Comparison of ENCODE assay signal across 10 mouse cellular contexts in genomic region chr9:123845120-123845519, GRCm38 (mm10). TPM values are rescaled to one million over a fixed set of nuclear protein-coding genes. Genes with fewer than 3 reads are reported as not detected.
DNase-seq lines count a peak whose midpoint lies in the region; ATAC-seq and TF ChIP-seq lines count a peak whose summit lies in the region.
"Had no signal": no experiment of that assay in that cellular context is flagged by ENCODE, and none has a peak within 500 bp of the region (broad histone marks: within the 10 kb centered on the region; RNA-seq: fewer than 3 reads in every experiment).

No protein-coding gene starts in this region.

- no peak overlapping the region for H3K4me3 ChIP-seq in layer of hippocampus, adult 2 months
- H3K4me3 ChIP-seq in bone marrow, adult 2 months (replicated peaks; ENCODE audit: control insufficient read depth, low read depth, low read length) = no peak overlapping the region
- H3K4me3 ChIP-seq in heart, embryonic 15.5 days = no peak overlapping the region
- H3K4me3 ChIP-seq in megakaryocyte, embryonic 14.5 days (replicated peaks) = peak overlapping the region; percentile 86

- TF ChIP-seq POLR2A in bone marrow, adult 2 months (IDR thresholded peaks at IDR 0.05; ENCODE audit: borderline replicate concordance, control insufficient read depth, low read depth, low read length) = no peak

- no peak for DNase-seq in layer of hippocampus, adult 2 months (ENCODE audit: low spot score in 2 of 2)
- DNase-seq in layer of hippocampus, postnatal 10 days (ENCODE audit: low spot score in 2 of 2) = no peak
- no peak for DNase-seq in layer of hippocampus, postnatal 25 days (ENCODE audit: extremely low spot score in 1 of 2, low spot score in 1 of 2)
- no peak for DNase-seq in left cerebral cortex, postnatal 10 days (ENCODE audit: extremely low spot score in 1 of 2, low spot score in 2 of 2)
- DNase-seq in layer of hippocampus, adult 9-11 months = no peak

- H3K9me3 ChIP-seq in heart, embryonic 15.5 days (replicated peaks) = no peaks in the 10 kb centered on the region
- H3K9me3 ChIP-seq in megakaryocyte, embryonic 14.5 days = no peaks in the 10 kb centered on the region

- peak overlapping the region; percentile 12 for H3K27ac ChIP-seq in layer of hippocampus, adult 2 months
- peak overlapping the region; percentile 43; the same call in 1 of the 2 replicates for H3K27ac ChIP-seq in bone marrow, adult 2 months (ENCODE audit: control insufficient read depth, insufficient read depth, low read depth, low read length, poor library complexity)
- peak overlapping the region; percentile 94 for H3K27ac ChIP-seq in heart, embryonic 15.5 days

- intact Hi-C loops in left cerebral cortex, postnatal 10 days (cut with DNase I) = no loop called here

- peak; percentile 53 for TF ChIP-seq CTCF in layer of hippocampus, adult 2 months (conservative IDR thresholded peaks at IDR 0.05)
- no peak for TF ChIP-seq CTCF in bone marrow, adult 2 months (IDR thresholded peaks at IDR 0.05; ENCODE audit: control insufficient read depth, insufficient read depth, low read length)

- peak overlapping the region; percentile 40 for H3K4me2 ChIP-seq in heart, embryonic 15.5 days

- peak; percentile 86 for ATAC-seq in heart, embryonic 15.5 days (replicated peaks; ENCODE audit: insufficient number of reproducible peaks, insufficient read depth, low FRiP score, low read depth)

- H3K36me3 ChIP-seq in heart, embryonic 15.5 days = peaks cover 24% of the 10 kb centered on the region
- H3K36me3 ChIP-seq in megakaryocyte, embryonic 14.5 days (replicated peaks; ENCODE audit: low read length) = peaks cover 73% of the 10 kb centered on the region

- H3K27me3 ChIP-seq in heart, embryonic 15.5 days = no peaks in the 10 kb centered on the region
- no peaks in the 10 kb centered on the region for H3K27me3 ChIP-seq in megakaryocyte, embryonic 14.5 days (replicated peaks)

- no peak overlapping the region for H3K9ac ChIP-seq in heart, embryonic 15.5 days

- WGBS in bone marrow, adult 2 months = 19% methylated on average over 3 of the region's 3 CpGs
- WGBS in heart, embryonic 15.5 days = 13% methylated on average over 3 of the region's 3 CpGs

- H3K4me1 ChIP-seq in bone marrow, adult 2 months (ENCODE audit: control insufficient read depth, insufficient read depth, low read length) = peaks cover under 1% of the 10 kb centered on the region; the same call in 1 of the 2 replicates
- peaks cover 42% of the 10 kb centered on the region for H3K4me1 ChIP-seq in heart, embryonic 15.5 days (replicated peaks)
- peaks cover 83% of the 10 kb centered on the region for H3K4me1 ChIP-seq in megakaryocyte, embryonic 14.5 days

RNA-seq across cellular contexts. Expression of gene Fyco1, which starts 6.6 kb away (rescaled TPM):
- 10 to 100 TPM; 44.7 to 49.6 TPM for total RNA-seq in layer of hippocampus, adult 2 months (2021)
- total RNA-seq in layer of hippocampus, postnatal 10 days (2021) = 10 to 100 TPM; 18.6 to 25.1 TPM
- polyA plus RNA-seq in bone marrow, adult 2 months (2011; ENCODE audit: insufficient read depth, insufficient read length, low replicate concordance, missing spikeins) = 5.2 and 12.2 TPM in 2 replicates
- polyA plus RNA-seq in heart, embryonic 15.5 days (2015; fragmentation: Nextera tagmentation; extraction: Ambion mirVana) = 30.9 and 33.4 TPM in 2 replicates
- polyA plus RNA-seq in megakaryocyte, embryonic 14.5 days (2012; ENCODE audit: insufficient read depth, low replicate concordance) = 1.9 and 5.3 TPM in 2 replicates
- total RNA-seq in layer of hippocampus, postnatal 25 days (2021) = 10 to 100 TPM; 34.4 to 44.5 TPM
- total RNA-seq in left cerebral cortex, postnatal 10 days (2021) = 10 to 100 TPM; 20.5 to 21.1 TPM

RNA-seq across cellular contexts. Expression of gene Xcr1, which starts 16.7 kb away (rescaled TPM):
- total RNA-seq in layer of hippocampus, adult 2 months (2021) = not detected
- not detected for total RNA-seq in layer of hippocampus, postnatal 10 days (2021)
- not detected in 2 replicates for polyA plus RNA-seq in bone marrow, adult 2 months (2011; ENCODE audit: insufficient read depth, insufficient read length, low replicate concordance, missing spikeins)
- not detected in 2 replicates for polyA plus RNA-seq in heart, embryonic 15.5 days (2015; fragmentation: Nextera tagmentation; extraction: Ambion mirVana)
- not detected in 2 replicates for polyA plus RNA-seq in megakaryocyte, embryonic 14.5 days (2012; ENCODE audit: insufficient read depth, low replicate concordance)
- total RNA-seq in layer of hippocampus, postnatal 25 days (2021) = not detected
- total RNA-seq in left cerebral cortex, postnatal 10 days (2021) = not detected
- polyA plus RNA-seq: neural tube, embryonic 11.5 days had no signal

RNA-seq across cellular contexts. Expression of gene Cxcr6, which starts 38.8 kb away (rescaled TPM):
- not detected for total RNA-seq in layer of hippocampus, adult 2 months (2021)
- total RNA-seq in layer of hippocampus, postnatal 10 days (2021) = not detected
- not detected in 2 replicates for polyA plus RNA-seq in bone marrow, adult 2 months (2011; ENCODE audit: insufficient read depth, insufficient read length, low replicate concordance, missing spikeins)
- polyA plus RNA-seq in heart, embryonic 15.5 days (2015; fragmentation: Nextera tagmentation; extraction: Ambion mirVana) = 0.42 and 1.3 TPM in 2 replicates
- polyA plus RNA-seq in megakaryocyte, embryonic 14.5 days (2012; ENCODE audit: insufficient read depth, low replicate concordance) = not detected in 2 replicates
- not detected for total RNA-seq in layer of hippocampus, postnatal 25 days (2021)
- not detected for total RNA-seq in left cerebral cortex, postnatal 10 days (2021)
- polyA plus RNA-seq: cortical plate, adult 2 months had no signal

Comparison
In these comparisons a context has a peak if more than half of its experiments do, and no peak if none do; other contexts are left out.
1. H3K27ac ChIP-seq: peak in every context shown above with its lines; median percentile 94 in heart, embryonic 15.5 days; 43 in bone marrow, adult 2 months; 12 in layer of hippocampus, adult 2 months.